Mouse (Mus musculus): ENCODE measurements around the gene Nav2.

GRCm38 (mm10) chr7:49513763-49514437 lies 605.4 kb downstream of the Nav2 start:
- no peak for TF ChIP-seq CTCF (IDR thresholded peaks at IDR 0.05)
- no peak for TF ChIP-seq EP300 (IDR thresholded peaks at IDR 0.05)

Measured in lung, postnatal 0 days (tissue).